Mouse (Mus musculus) embryonic fibroblast, embryonic 13.5 days (primary cell): Measurements from ENCODE around the gene Aplp2.

Source experiments
- CTCF ChIP-seq: IDR thresholded peaks from 2 replicates; pipeline ENCODE4 v1.5.1; 2011; ENCODE audit warnings: mild to moderate bottlenecking, control low read depth, low read length, moderate library complexity, borderline replicate concordance; ENCODE audit not compliant: insufficient read depth
- POLR2A ChIP-seq: IDR thresholded peaks from 2 replicates; pipeline ENCODE4 v1.6.1; 2011; ENCODE audit warnings: low read depth, mild to moderate bottlenecking, control low read depth, low read length, moderate library complexity

GRCm38 (mm10) chr9:31142924-31143323, 68.7 kb downstream of the Aplp2 start:
- no peak for TF ChIP-seq POLR2A
- no peak for TF ChIP-seq CTCF
